Mouse (Mus musculus) activated CD4-positive, CD25-positive, alpha-beta regulatory T cell, adult 4 months (primary cell): Measurements from ENCODE around the gene Meaf6. TPM values are rescaled to one million over a fixed set of nuclear protein-coding genes. Genes with fewer than 3 reads are reported as not detected.
A peak's percentile ranks its signal among the peaks of the same experiment; 100 is the strongest.

Experiments
- ATAC-seq: one replicate; pipeline ENCODE4 v1.8.0; 2017
- polyA plus RNA-seq, 2 experiments: library from polyadenylated mRNA; unstranded; fragments of 100-300 nt; shearing (Covaris generic); gene quantifications; one replicate each; pipeline ENCODE4 v1.2.1; 2017

The Meaf6 gene
- polyA plus RNA-seq, 2 experiments from 2014 or later = 62.6 to 68.1 TPM

GRCm38 (mm10) chr4:125116090-125116861, 31.3 kb downstream of the Meaf6 start:
- no peak for ATAC-seq

GRCm38 (mm10) chr4:125116929-125117328, 32.0 kb downstream of the Meaf6 start:
- ATAC-seq = no peak

GRCm38 (mm10) chr4:125117902-125118320, 33.0 kb downstream of the Meaf6 start:
- no peak for ATAC-seq

GRCm38 (mm10) chr4:125119070-125119469, 34.1 kb downstream of the Meaf6 start:
- no peak for ATAC-seq

GRCm38 (mm10) chr4:125119721-125120120, 34.8 kb downstream of the Meaf6 start:
- no peak for ATAC-seq

GRCm38 (mm10) chr4:125122431-125123278, 37.7 kb downstream of the Meaf6 start:
- no peak for ATAC-seq

- peak; percentile 4 for ATAC-seq
Observed at GRCm38 (mm10) chr4:125123279-125123671, 38.3 kb downstream of the Meaf6 start.

- peak; percentile 66 for ATAC-seq
Observed at GRCm38 (mm10) chr4:125124424-125125209, 39.7 kb downstream of the Meaf6 start.

- no peak for ATAC-seq
Observed at GRCm38 (mm10) chr4:125125361-125125921, 40.5 kb downstream of the Meaf6 start.

- no peak for ATAC-seq
Observed at GRCm38 (mm10) chr4:125126186-125126585, 41.3 kb downstream of the Meaf6 start.

- no peak for ATAC-seq
Observed at GRCm38 (mm10) chr4:125126761-125127160, 41.8 kb downstream of the Meaf6 start.

GRCm38 (mm10) chr4:125127305-125128084, 42.6 kb downstream of the Meaf6 start, which contains the start of gene Zc3h12a:
Gene Zc3h12a (minus strand): TSS chr4:125127840.
- ATAC-seq = peak; percentile 64

GRCm38 (mm10) chr4:125131493-125131892, 46.6 kb downstream of the Meaf6 start:
- ATAC-seq = no peak

- peak; percentile 13 for ATAC-seq
Observed at GRCm38 (mm10) chr4:125132394-125132793, 47.5 kb downstream of the Meaf6 start.

- ATAC-seq = no peak
Observed at GRCm38 (mm10) chr4:125134192-125134591, 49.3 kb downstream of the Meaf6 start.

- ATAC-seq = no peak
Observed at GRCm38 (mm10) chr4:125134631-125135030, 49.7 kb downstream of the Meaf6 start.

- no peak for ATAC-seq
Observed at GRCm38 (mm10) chr4:125135076-125135855, 50.3 kb downstream of the Meaf6 start.

GRCm38 (mm10) chr4:125136303-125136888, 51.5 kb downstream of the Meaf6 start:
- ATAC-seq = no peak

GRCm38 (mm10) chr4:125138321-125138720, 53.4 kb downstream of the Meaf6 start:
- no peak for ATAC-seq

- no peak for ATAC-seq
Observed at GRCm38 (mm10) chr4:125144211-125144610, 59.3 kb downstream of the Meaf6 start.
